Mouse (Mus musculus): ENCODE data around the gene Gpr137c. TPM values are rescaled to one million over a fixed set of nuclear protein-coding genes. Genes with fewer than 3 reads are reported as not detected.

The Gpr137c gene
- polyA plus RNA-seq, 1 experiment from 2014 or later: 12.6 TPM

- Histone ChIP-seq H3K4me2 (replicated peaks) (peak within 1 kb of the TSS; percentile 78), H3K27me3 (replicated peaks) (no peaks in the 10 kb centered on the region), H3K4me3 (peak within 1 kb of the TSS; percentile 86), H3K36me3 (no peaks in the 10 kb centered on the region), H3K4me1 (peaks cover 6% of the 10 kb centered on the region), H3K9me3 (no peaks in the 10 kb centered on the region), H3K9ac (peak within 1 kb of the TSS; percentile 96), H3K27ac (peak within 1 kb of the TSS; percentile 97)
- under 1% methylated on average over 59 of the region's 59 CpGs for WGBS
- ATAC-seq (ENCODE audit: low FRiP score, low read depth): peak; percentile 64
Observed at GRCm38 (mm10) chr14:45220090-45220956, 806 bp downstream of the Gpr137c start, which contains the start of gene Txndc16. Gene Txndc16, minus strand, starts transcription at chr14:45220328.

GRCm38 (mm10) chr14:45220957-45221630, 1.6 kb downstream of the Gpr137c start:
- Histone ChIP-seq H3K9me3 (no peaks in the 10 kb centered on the region), H3K27ac (peak overlapping the region; percentile 97; the same call in 1 of the 2 replicates), H3K4me1 (peaks cover 6% of the 10 kb centered on the region), H3K36me3 (no peaks in the 10 kb centered on the region), H3K4me2 (replicated peaks) (peak overlapping the region; percentile 77), H3K9ac (peak overlapping the region; percentile 96), H3K4me3 (peak overlapping the region; percentile 86), H3K27me3 (replicated peaks) (no peaks in the 10 kb centered on the region)
- 10% methylated on average over 11 of the region's 11 CpGs for WGBS
- ATAC-seq (ENCODE audit: low FRiP score, low read depth): 0 out of 2 replicates have a peak, but pooled peaks have one; percentile 1

DNA sequence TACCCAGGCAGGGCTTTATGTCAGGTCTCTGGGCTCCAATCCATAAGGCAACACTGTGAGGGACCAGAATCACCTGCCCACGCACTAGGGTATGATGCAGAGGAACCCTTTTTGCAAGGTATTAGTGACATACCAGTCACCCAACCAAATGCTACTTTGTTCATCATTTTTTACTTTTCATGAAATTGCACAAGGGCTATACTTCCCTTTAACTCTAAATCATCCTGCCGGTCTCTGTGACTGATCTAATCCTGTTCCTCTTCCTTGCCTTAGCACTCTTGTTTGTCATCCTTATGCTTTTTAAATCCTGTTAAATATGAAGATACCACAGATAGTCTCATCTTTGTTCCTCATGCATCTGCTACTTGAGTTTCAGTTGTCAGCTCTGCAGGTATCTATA, 19.5 kb downstream of the Gpr137c start:
- no peak overlapping the region for H3K27ac ChIP-seq
- no peaks in the 10 kb centered on the region for H3K36me3 ChIP-seq
- 86% methylated on average over 2 of the region's 2 CpGs for WGBS
- no peak for ATAC-seq (ENCODE audit: low FRiP score, low read depth)
- no peaks in the 10 kb centered on the region for H3K9me3 ChIP-seq
- H3K4me1 ChIP-seq: no peaks in the 10 kb centered on the region
- no peaks in the 10 kb centered on the region for H3K27me3 ChIP-seq (replicated peaks)
- H3K9ac ChIP-seq: no peak overlapping the region
- no peak overlapping the region for H3K4me3 ChIP-seq
- no peak overlapping the region for H3K4me2 ChIP-seq (replicated peaks)

GRCm38 (mm10) chr14:45241613-45242012, 22.1 kb downstream of the Gpr137c start:
- ATAC-seq (ENCODE audit: low FRiP score, low read depth): no peak
- no peaks in the 10 kb centered on the region for H3K9me3 ChIP-seq

DNA sequence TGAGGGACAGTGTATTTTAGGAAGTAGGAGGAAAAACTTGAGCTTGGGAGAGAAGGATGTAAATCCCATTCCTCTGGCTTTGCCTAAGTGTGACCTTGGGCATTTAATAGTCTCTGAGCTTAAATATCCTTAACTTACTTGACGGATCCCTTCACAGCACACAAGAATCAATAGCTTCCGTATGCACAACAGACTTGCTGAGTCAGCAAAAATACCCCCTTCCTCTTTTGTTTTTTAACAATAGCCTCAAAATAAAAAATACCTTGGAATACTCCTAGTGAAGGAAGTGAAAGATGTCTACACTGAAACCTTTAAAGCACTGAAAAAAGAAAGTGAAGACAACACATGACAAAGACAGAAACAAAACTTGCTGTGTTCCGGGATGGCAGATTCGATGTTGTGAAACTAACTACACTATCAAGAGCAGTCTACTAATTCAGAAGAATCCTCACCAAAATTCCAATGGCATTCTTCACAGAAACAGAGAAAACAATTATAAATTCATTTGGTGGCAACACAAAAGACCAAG, 32.1 kb downstream of the Gpr137c start:
- Histone ChIP-seq H3K27me3 (replicated peaks) (no peaks in the 10 kb centered on the region), H3K9me3 (no peaks in the 10 kb centered on the region), H3K9ac (no peak overlapping the region), H3K27ac (no peak overlapping the region), H3K4me3 (no peak overlapping the region), H3K4me1 (no peaks in the 10 kb centered on the region), H3K4me2 (replicated peaks) (no peak overlapping the region), H3K36me3 (peaks cover 11% of the 10 kb centered on the region)
- WGBS: 91% methylated on average over 4 of the region's 4 CpGs
- no peak for ATAC-seq (ENCODE audit: low FRiP score, low read depth)

More at GRCm38 (mm10) chr14:45241613-45242012, 22.1 kb downstream of the Gpr137c start:
- H3K4me1 ChIP-seq: no peaks in the 10 kb centered on the region
- H3K27ac ChIP-seq: no peak overlapping the region
- H3K36me3 ChIP-seq: peaks cover 6% of the 10 kb centered on the region; the same call in 1 of the 2 replicates
- no peaks in the 10 kb centered on the region for H3K27me3 ChIP-seq (replicated peaks)
- no peak overlapping the region for H3K9ac ChIP-seq
- 57% methylated on average over 1 of the region's 1 CpGs for WGBS
- no peak overlapping the region for H3K4me2 ChIP-seq (replicated peaks)
- no peak overlapping the region for H3K4me3 ChIP-seq

GRCm38 (mm10) chr14:45263831-45264592, 44.5 kb downstream of the Gpr137c start:
- no peak for ATAC-seq (ENCODE audit: low FRiP score, low read depth)
- WGBS: 89% methylated on average over 3 of the region's 3 CpGs

GRCm38 (mm10) chr14:45275816-45276215, 56.3 kb downstream of the Gpr137c start:
- Histone ChIP-seq H3K4me1 (no peaks in the 10 kb centered on the region), H3K36me3 (peaks cover 16% of the 10 kb centered on the region), H3K9me3 (no peaks in the 10 kb centered on the region), H3K4me3 (no peak overlapping the region), H3K9ac (no peak overlapping the region), H3K27ac (no peak overlapping the region), H3K27me3 (replicated peaks) (no peaks in the 10 kb centered on the region), H3K4me2 (replicated peaks) (no peak overlapping the region)
- WGBS: 91% methylated on average over 6 of the region's 6 CpGs
- ATAC-seq (ENCODE audit: low FRiP score, low read depth): no peak

More at GRCm38 (mm10) chr14:45263831-45264592, 44.5 kb downstream of the Gpr137c start:
- Histone ChIP-seq H3K4me2 (replicated peaks) (no peak overlapping the region), H3K4me3 (no peak overlapping the region), H3K36me3 (peaks cover 9% of the 10 kb centered on the region), H3K9ac (no peak overlapping the region), H3K9me3 (no peaks in the 10 kb centered on the region), H3K27me3 (replicated peaks) (no peaks in the 10 kb centered on the region), H3K4me1 (no peaks in the 10 kb centered on the region), H3K27ac (no peak overlapping the region)

GRCm38 (mm10) chr14:45282066-45282465, 62.5 kb downstream of the Gpr137c start:
- Histone ChIP-seq H3K9me3 (no peaks in the 10 kb centered on the region), H3K36me3 (peaks cover 19% of the 10 kb centered on the region), H3K4me3 (no peak overlapping the region), H3K4me2 (replicated peaks) (no peak overlapping the region), H3K4me1 (no peaks in the 10 kb centered on the region), H3K27me3 (replicated peaks) (no peaks in the 10 kb centered on the region), H3K9ac (no peak overlapping the region), H3K27ac (no peak overlapping the region)
- 91% methylated on average over 3 of the region's 3 CpGs for WGBS
- no peak for ATAC-seq (ENCODE audit: low FRiP score, low read depth)

DNA sequence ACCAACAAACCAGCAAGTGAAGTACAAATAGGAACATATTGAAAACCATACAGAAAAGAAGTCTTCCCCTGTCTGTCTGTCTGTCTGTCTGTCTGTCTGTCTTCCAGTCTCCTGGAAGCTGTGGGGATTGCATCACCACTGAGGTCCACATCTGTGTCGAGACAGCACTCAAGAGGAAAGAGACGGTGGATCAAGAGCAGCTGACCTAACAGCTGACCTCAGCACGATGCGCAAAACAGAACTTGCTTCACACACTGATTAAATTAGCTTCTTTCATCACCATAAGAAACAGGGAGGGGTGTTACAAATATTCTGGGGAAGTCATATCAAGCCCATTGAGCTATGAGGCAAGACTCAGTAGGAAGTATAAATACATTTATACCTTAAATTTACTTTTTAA, 72.1 kb downstream of the Gpr137c start:
- Histone ChIP-seq H3K9me3 (no peaks in the 10 kb centered on the region), H3K27ac (no peak overlapping the region), H3K27me3 (replicated peaks) (no peaks in the 10 kb centered on the region), H3K4me3 (no peak overlapping the region), H3K4me2 (replicated peaks) (no peak overlapping the region), H3K36me3 (peaks cover 3% of the 10 kb centered on the region; the same call in 1 of the 2 replicates), H3K9ac (no peak overlapping the region), H3K4me1 (no peaks in the 10 kb centered on the region)
- ATAC-seq (ENCODE audit: low FRiP score, low read depth): no peak
- 84% methylated on average over 4 of the region's 4 CpGs for WGBS

DNA sequence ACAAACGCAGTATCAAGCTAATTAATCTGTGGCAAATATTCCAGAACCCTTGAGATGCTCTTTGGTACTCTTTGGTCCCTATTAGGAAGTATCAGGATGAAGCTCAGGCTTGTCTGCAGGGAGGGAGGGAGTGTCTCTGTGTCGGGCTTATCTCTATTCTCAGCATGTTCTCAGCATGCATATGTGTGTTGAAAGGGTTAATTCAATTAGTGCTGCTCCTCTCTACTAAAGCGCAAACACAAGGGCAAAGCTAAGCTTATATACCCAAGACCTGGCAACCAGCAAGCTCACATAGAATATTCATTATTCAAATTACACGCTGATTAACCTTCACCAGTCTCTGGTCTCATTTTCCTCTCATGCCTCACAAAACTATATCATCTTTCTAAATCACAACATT, 84.4 kb downstream of the Gpr137c start:
- peak; percentile 77 for ATAC-seq (ENCODE audit: low FRiP score, low read depth)
- Histone ChIP-seq H3K4me1 (no peaks in the 10 kb centered on the region), H3K27ac (no peak overlapping the region), H3K27me3 (replicated peaks) (no peaks in the 10 kb centered on the region), H3K9ac (no peak overlapping the region), H3K4me3 (no peak overlapping the region), H3K9me3 (no peaks in the 10 kb centered on the region), H3K36me3 (peaks cover 22% of the 10 kb centered on the region), H3K4me2 (replicated peaks) (no peak overlapping the region)
- WGBS: 57% methylated on average over 4 of the region's 4 CpGs

DNA sequence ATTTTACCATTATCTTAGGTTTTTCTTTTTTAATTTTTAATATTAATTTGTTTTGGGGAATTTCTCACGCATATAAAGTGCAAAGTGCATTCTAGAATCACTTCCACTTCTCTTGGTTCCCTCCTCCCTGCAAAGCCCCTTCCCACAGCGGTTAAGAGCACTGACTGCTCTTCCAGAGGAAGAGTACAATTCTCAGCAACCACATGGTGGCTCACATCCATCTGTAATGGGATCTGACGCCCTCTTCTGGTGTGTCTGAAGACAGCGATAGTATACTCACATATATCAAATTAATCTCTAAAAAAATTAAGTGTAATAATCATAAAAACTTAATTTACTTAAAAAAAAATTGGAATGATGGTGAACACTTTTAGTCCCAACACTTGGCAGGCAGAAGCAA, 84.9 kb downstream of the Gpr137c start:
- Histone ChIP-seq H3K4me1 (no peaks in the 10 kb centered on the region), H3K27me3 (replicated peaks) (no peaks in the 10 kb centered on the region), H3K4me3 (no peak overlapping the region), H3K4me2 (replicated peaks) (no peak overlapping the region), H3K27ac (no peak overlapping the region), H3K36me3 (peaks cover 17% of the 10 kb centered on the region), H3K9ac (no peak overlapping the region), H3K9me3 (no peaks in the 10 kb centered on the region)
- ATAC-seq (ENCODE audit: low FRiP score, low read depth): peak; percentile 39
- 71% methylated on average over 4 of the region's 4 CpGs for WGBS
